Mouse (Mus musculus) gastrocnemius, postnatal 25 days (tissue): ENCODE results near the gene Oard1. TPM values are rescaled to one million over a fixed set of nuclear protein-coding genes. Genes with fewer than 3 reads are reported as not detected.

Experiments used
- DNase-seq: peaks from one replicate; pipeline ENCODE4 v3.0.0; 2022
- long read RNA-seq, 2 experiments: library from polyadenylated mRNA; stranded (forward); transcript quantifications; one replicate each; pipeline ENCODE4 v2.0.0; 2021
- total RNA-seq, 2 experiments: library from RNA; stranded (reverse); gene quantifications; 1 replicate in 1 of 2; 2 replicates in 1 of 2; pipeline ENCODE4 v1.2.3; 2021

Gene Oard1
- 1 to 10 TPM; 9.0 to 9.8 TPM for total RNA-seq
- long read RNA-seq, experiment 1, transcript Oard1-202 (6 exons, 1,324 nt), result major isoform, 10 of 21 reads
- long read RNA-seq, experiment 1, partial matches to known transcripts, result 3 of 21 reads
- long read RNA-seq, experiment 1, other reads (novel, unspliced or antisense), result 5 of 21 reads
- long read RNA-seq, experiment 2, transcript Oard1-202 (6 exons, 1,324 nt), result major isoform, 15 of 31 reads
- long read RNA-seq, experiment 2, partial matches to known transcripts, result 1 of 31 reads
- long read RNA-seq, experiment 2, other reads (novel, unspliced or antisense), result 11 of 31 reads

- DNase-seq, result peak; percentile 99
Measured at GRCm38 (mm10) chr17:48409380-48410298, at the start of gene Oard1, which contains the start of gene Nfya. Gene Oard1 (plus strand): TSS chr17:48410014. Gene Nfya (minus strand): TSS chr17:48409906.

DNA sequence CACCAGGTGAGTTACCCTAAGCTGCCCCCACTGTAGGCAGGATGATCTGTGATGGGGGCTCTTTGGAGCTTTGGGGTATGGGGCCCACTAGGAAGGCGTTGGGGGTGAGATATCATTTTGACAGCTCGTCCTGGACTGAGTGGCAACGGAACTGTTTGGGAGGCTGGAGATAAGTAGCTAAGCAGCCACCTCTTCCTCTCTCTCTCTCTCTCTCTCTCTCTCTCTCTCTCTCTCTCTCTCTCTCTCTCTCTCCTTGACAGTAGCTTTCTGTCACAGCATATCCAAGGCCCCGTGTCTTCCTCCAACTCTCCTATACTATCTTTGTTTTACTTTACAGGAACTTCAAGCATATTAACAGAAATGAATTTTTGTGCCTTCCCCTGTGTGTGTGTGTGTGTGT lies 49.4 kb upstream of the Oard1 start:
- no peak for DNase-seq

GRCm38 (mm10) chr17:48362346-48362745 lies 47.5 kb upstream of the Oard1 start:
- DNase-seq, result no peak

DNA sequence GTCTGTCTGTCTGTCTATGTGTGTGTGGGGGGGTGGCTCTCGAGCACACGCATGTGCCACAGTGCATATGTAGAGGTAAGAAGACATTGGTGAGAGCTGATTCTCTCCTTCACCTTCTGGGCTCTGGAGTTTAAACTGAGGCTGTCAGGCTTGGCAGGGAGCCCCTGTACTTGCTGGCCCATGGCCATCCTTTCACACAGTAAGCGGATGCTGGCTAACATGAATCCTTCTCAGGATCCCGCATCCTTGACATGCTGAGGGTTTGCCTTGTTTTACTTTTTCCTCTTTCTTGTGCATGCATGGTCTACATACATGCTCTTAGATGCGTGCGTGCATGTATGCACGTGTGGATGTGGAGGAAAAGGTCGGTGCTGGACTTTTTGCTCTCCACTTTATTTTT lies 46.8 kb upstream of the Oard1 start:
- no peak for DNase-seq

GRCm38 (mm10) chr17:48363421-48363965 lies 46.3 kb upstream of the Oard1 start:
- no peak for DNase-seq

DNA sequence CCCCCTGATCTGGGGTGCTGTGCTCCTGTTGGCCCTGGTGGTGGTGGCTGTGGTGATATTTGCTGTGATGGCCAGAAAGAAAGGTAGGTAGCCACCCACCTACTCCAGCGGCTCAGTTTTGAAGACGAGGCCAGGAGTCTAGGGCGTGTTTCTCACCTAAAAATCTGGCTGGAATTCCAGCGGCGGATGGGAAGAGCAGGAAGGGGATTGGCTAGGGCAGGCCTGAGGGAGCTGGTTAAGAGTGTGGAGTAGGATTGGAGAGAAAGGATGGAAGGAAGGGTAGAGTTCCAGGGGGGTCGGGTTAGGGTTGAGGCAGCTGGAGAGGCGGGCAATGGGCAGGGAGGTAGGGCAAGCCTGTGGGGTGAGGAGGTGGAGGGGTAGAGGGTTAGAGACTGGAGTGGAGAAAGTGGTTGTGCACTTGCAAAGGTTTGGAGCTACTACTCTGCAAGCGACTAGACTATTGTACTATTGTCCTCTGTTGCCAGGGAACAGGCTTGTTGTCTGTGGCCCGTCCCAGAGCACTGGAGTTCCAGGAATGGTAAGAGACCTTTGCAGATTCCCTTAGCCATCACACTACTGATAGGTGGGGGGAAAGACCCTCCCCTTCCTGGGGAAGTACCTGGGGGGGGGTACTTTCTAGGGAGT lies 44.2 kb upstream of the Oard1 start:
- DNase-seq, result no peak

DNA sequence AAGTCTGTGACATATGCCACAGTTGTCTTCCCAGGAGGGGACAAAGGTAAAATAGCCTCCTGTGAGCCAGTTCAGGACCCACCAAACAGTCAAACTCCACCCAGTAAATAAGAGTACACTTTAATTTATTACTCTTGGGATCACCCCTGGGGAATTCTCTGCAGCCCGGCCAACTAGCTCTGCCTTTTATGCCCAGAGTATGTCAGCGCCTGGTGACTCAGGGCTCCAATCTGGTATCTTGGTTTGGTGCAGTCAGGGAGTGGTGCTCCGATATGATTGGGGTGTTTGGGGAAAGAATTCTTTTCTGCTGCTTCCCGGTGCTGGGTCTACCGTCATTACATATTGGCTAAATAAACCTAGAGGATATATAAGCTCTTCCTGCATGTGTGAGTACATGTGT lies 43.0 kb upstream of the Oard1 start:
- no peak for DNase-seq

GRCm38 (mm10) chr17:48371621-48372020 lies 38.2 kb upstream of the Oard1 start:
- DNase-seq, result no peak

DNA sequence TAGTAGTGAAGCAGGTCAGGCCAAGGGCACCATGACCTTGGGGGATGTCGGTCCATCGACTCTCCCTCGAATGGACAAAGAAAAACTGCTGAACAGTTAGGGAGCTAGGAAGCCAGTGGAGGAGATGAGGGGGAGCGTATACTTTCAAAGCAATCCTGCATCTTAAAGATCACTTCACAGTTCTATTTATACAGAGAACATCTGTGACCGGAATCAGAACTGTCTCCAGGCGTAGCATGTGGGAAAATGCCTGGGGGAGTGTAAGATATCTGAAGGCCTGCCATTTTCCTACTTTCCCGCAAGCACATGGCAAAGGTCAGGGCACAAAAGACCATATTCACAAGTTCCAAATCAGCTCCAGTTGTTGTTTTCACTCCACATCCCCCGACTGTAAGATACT lies 36.8 kb upstream of the Oard1 start:
- DNase-seq, result no peak

GRCm38 (mm10) chr17:48376102-48376501 lies 33.7 kb upstream of the Oard1 start:
- DNase-seq, result no peak

DNA sequence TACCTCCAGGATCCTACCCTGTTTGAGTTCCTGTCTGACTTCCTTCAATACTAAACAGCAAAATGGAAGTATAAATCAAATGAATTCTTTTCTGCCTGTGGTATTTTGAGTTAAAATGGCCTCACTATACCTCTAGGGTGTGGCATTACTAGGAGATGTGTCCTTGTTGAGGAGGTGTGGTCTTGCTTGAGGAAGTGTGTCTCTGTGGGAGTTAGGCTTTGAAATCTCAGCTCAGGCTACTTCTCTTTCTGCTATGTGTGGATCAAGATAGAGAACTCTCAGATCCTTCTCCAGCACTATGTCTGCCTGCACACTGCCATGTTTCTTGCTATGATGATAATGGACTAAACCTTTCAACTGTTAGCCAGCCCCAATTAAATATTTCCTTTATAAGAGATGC lies 30.8 kb upstream of the Oard1 start:
- DNase-seq, result no peak

GRCm38 (mm10) chr17:48385786-48386461 lies 23.9 kb upstream of the Oard1 start:
- no peak for DNase-seq

- DNase-seq, result no peak
Measured at GRCm38 (mm10) chr17:48388666-48389065, 21.1 kb upstream of the Oard1 start.

DNA sequence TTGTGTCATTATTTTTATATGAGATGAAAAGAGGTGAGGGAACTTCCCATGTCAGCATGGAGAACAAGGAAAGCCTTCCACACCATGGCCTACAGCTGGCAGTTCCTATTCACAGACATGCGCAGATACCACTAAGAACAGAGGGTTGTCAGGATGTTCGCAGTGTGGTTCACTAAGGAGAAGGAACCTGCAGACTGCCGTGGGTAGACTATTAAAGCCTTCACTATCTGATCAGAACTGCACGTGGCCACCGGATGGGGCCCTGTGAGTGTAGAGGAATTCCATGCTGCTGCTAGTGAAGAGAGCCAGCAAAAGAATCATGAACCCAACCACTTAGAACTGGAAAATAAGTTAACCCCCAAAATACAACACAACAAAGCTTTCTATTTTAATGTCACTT lies 20.4 kb upstream of the Oard1 start:
- DNase-seq, result no peak

GRCm38 (mm10) chr17:48391446-48391845 lies 18.4 kb upstream of the Oard1 start:
- DNase-seq, result no peak

GRCm38 (mm10) chr17:48392616-48393015 lies 17.2 kb upstream of the Oard1 start:
- DNase-seq, result no peak

- DNase-seq, result no peak
Measured at GRCm38 (mm10) chr17:48401710-48402109, 8.1 kb upstream of the Oard1 start.

- DNase-seq, result no peak
Measured at GRCm38 (mm10) chr17:48402751-48403150, 7.1 kb upstream of the Oard1 start.

GRCm38 (mm10) chr17:48403848-48404247 lies 6.0 kb upstream of the Oard1 start:
- DNase-seq, result no peak

DNA sequence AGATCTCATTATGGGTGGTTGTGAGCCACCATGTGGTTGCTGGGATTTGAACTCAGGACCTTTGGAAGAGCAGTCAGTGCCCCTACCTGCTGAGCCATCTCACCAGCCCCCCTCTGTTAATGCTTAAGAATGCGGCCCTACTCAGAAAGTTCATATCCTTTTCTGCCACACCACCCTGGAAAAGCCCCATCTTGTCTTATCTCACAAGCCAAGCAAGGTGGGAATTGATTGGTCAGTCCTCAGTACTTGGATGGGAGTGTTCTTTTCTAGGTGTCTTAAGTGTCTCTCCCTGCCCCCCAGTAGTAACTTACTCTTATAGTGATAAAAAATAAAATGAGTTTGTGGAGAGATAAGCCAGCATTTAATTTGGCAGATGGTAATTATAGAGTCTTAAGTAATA lies 5.1 kb upstream of the Oard1 start:
- no peak for DNase-seq

GRCm38 (mm10) chr17:48407154-48407553 lies 2.7 kb upstream of the Oard1 start:
- no peak for DNase-seq

- no peak for DNase-seq
Measured at GRCm38 (mm10) chr17:48407910-48408525, 1.8 kb upstream of the Oard1 start.
